In genomic region chr1:88945868-88946267, GRCm38 (mm10) we compare ENCODE assay signal across 15 mouse cellular contexts.
"Had no signal": no experiment of that assay in that cellular context is flagged by ENCODE, and none has a peak within 500 bp of the region (broad histone marks: within the 10 kb centered on the region; RNA-seq: fewer than 3 reads in every experiment).

No protein-coding gene starts in this region.

- H3K4me1 ChIP-seq: lung, embryonic 15.5 days; megakaryocyte, embryonic 14.5 days; midbrain, embryonic 13.5 days; midbrain, embryonic 15.5 days had no signal

- ATAC-seq: liver, postnatal 0 days; lung, postnatal 0 days; midbrain, embryonic 13.5 days; midbrain, embryonic 15.5 days had no signal

- H3K9ac ChIP-seq: liver, postnatal 0 days; lung, embryonic 15.5 days; midbrain, embryonic 13.5 days; midbrain, embryonic 15.5 days; neural tube, embryonic 12.5 days had no signal

- H3K27me3 ChIP-seq: lung, embryonic 15.5 days; megakaryocyte, embryonic 14.5 days; midbrain, embryonic 13.5 days; midbrain, embryonic 15.5 days; neural tube, embryonic 12.5 days had no signal

- DNase-seq: liver, postnatal 0 days; lung, adult 2 months; right cerebral cortex, postnatal 25 days; spleen, adult 18-20 months; thymus, adult 18-20 months; thymus, postnatal 14 days; thymus, postnatal 36 days had no signal

- H3K4me3 ChIP-seq: lung, embryonic 15.5 days; megakaryocyte, embryonic 14.5 days; midbrain, embryonic 13.5 days; midbrain, embryonic 15.5 days; neural tube, embryonic 12.5 days had no signal

- H3K36me3 ChIP-seq: lung, embryonic 15.5 days; midbrain, embryonic 13.5 days; midbrain, embryonic 15.5 days; neural tube, embryonic 12.5 days had no signal

- H3K9me3 ChIP-seq: lung, embryonic 15.5 days; midbrain, embryonic 13.5 days; neural tube, embryonic 12.5 days had no signal

- H3K27ac ChIP-seq: lung, embryonic 15.5 days; macrophage; midbrain, embryonic 13.5 days; midbrain, embryonic 15.5 days; neural tube, embryonic 12.5 days had no signal

- H3K4me2 ChIP-seq: lung, embryonic 15.5 days; midbrain, embryonic 11.5 days; midbrain, embryonic 13.5 days; midbrain, embryonic 15.5 days; neural tube, embryonic 12.5 days had no signal
